Mouse (Mus musculus) hindlimb bud, embryonic 11.5 days (tissue): ENCODE measurements around the gene Car11.
"Not testable (repeated sequence)": the region's sequence is repeated elsewhere in the genome, so short reads cannot be mapped to it uniquely, and the experiment has no call there.

Experiments
- DNase-seq: peaks from one replicate; pipeline ENCODE4 v3.0.0-alpha.2; 2012; ENCODE audit warnings: low read depth, low spot score; ENCODE audit errors: extremely low spot score

The Car11 gene

DNA sequence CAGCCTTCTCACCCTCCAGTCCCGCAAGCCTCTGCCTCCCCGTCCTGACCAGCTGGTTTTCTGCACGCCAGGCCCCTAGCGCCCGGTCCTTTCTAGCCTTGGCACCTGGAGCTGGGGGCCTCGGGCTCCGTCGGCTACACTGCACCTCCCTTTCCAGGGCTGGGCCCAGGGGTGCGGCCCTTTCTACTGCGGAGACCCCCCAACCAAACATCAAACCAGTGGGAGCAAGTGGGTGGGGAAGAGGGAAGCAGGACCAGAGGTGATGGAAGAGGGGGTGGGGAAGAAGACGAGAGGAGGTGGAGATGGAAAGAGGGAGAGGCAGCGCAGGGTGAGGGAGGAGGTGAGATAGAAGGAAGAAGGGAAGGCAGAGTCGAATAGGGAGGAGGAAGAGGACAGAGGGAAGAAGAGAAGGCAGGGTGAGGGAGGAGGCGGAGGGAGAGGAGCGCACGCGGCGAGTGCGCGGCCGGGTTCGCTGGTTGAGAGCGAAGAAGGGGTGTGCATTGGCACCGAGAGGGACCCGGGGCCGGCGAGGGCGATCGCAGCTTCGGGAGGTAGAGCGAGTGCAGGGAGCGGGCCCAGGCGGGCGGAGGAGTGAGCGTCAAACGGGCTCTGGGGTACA lies at the start of gene Car11:
Gene Car11 (plus strand): TSS at position 321 of the 619 bp plus-strand sequence.
- DNase-seq = no peak

DNA sequence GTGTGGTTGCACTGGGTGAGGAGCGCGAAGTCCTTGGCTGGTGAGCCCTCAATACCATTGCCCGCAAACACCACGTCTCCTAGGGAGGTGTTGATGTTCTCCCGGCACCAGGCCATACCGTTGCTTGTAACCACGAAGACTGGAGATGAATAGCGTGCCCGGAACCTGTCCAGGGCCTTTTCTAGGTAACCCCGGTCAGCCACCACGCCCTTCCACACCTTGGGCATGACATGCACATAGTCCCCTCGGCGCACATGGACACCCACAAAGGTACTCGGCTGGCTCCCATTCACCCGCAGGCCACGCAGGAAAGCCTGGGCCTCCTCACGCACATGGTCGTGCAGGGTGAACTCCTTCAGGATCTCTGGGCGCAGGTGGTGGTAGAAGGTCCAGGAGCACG lies 49.2 kb upstream of the Car11 start:
- not testable (repeated sequence) for DNase-seq

DNA sequence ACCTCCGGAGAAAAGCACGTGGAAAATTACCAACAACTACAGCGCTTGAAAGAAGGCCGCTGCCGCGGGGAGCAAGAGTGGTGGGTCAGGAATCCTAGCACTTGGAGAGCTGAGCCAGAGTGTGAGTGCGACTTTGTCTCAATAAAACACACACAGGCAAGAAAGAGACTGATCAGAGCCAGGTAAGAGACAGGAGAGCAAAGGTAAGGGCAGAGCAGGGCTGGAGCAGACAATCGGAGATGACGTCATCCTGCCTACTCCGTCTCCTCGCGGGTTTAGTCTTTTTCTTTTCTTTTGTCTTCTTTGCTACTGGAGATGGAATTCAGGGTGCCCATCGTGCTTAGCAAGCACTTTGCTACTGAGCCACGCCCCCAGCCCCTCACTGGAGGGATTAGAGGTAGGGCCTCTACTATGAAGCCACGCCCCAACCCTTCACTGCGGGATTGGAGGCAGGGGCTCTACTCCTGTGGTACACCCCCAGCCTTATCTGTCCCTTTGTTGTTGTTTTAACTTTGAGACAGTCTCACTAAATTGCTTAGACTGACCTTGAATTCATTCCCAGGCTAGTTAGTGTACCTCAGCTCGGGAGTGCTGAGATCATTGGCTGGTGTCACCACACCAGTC lies 45.1 kb upstream of the Car11 start:
- no peak for DNase-seq

DNA sequence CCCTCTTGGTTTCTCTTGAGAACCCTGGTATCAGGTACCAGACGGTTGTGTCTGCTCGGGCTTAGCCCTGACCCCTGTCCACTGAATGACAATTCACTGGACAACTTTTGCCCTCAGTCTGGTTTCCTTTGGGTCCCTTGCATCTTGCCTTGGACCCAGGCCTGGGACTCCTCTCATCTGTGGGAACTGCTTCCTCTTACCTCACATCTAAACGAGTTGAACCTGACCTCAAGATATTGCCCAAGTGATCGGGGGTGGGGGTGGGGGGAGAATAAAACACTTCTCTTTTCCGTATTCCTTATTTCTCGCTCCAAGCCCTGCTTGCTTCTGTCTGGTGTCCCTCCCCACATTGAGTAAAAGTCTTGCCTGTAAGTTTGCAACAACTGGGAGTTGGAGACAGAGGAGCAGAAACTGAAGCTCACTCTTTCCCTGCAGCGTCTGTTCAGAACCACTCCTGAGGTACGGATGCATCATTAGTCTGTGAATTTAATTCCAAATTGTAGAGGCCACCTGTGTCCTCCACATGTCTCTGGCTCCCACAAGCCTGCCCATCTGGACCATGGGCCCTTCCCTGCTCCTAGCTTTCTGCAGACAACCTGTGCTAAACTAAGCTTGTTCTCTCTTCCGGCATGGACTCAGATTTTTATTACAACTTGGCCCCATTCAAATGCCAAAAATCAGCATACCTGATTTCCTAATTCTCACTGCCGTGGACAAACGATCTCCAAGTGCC lies 38.7 kb upstream of the Car11 start:
- no peak for DNase-seq

DNA sequence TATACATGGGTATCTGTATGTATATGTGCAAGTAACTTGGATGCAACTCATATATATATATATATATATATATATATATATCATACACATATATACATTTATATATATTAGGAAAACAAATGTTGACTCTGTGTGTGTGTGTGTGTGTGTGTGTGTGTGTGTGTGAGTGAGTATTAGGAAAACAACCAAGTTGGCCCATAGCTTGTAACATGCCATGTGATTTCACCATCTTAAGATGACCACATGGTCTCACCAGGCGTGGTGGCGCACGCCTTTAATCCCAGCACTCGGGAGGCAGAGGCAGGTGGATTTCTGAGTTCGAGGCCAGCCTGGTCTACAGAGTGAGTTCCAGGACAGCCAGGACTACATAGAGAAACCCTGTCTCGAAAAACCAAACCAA lies 37.9 kb upstream of the Car11 start:
- not testable (repeated sequence) for DNase-seq

DNA sequence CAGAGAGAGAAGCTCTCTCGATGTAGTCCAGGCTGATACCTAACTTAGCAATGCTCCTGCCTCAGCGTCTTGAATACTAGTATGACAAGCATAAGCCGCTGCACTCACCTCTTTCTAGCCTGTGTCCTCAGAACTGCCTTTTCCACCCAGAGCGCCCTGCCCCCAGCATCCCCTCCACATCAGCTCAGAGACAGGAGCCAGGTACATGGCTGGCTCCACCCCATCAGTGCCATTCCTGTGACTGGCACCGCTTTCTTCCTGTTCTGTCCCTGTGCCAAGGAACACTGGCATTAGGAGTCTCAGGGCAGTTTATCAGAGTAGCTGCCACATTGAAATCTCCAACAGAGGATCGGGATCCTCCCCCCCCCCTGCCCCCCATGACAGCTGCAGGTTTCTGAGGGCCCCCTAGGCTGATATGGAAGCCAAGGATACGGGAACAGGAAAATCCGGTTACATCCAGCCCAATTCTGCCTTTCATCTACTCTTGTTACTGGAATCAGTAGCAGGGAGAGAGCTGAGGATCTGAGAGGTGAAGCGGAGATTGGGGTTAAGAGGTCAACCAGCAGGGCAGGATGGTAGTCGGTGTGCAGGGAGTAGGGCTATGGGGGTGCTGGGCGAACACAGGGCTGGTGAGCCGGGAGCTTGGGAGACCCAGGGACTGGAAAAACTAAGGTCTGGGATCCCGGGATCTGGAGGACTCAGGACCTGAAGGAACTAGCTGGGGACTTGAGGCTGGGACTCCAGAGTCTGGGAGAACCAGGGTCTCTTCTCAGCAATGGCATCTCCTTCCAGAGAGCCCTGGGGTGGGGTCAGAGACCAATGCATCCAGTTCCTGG lies 34.1 kb upstream of the Car11 start:
- DNase-seq = no peak

DNA sequence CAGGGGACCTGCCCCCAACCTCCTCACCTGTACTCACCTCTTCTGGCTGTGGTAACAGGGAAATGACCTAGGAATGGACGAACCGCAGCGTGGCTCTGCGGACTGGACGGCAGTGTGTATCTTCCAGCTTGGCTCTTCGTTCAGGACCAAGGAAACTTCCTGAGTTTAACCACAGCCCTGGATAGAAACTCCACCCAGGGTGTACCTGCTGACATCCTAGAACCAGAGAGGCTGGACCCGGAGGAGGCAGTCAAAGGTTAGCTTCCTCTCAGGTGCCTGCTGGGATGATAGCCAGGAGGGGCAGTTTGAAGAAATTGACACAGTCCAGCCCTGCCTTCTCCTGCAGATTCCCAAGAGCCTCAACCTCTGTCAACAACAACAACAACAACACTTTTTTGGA lies 33.5 kb upstream of the Car11 start, which contains the start of gene Fut2:
Gene Fut2 (minus strand): TSS at position 234 of the 400 bp plus-strand sequence.
- DNase-seq = no peak

DNA sequence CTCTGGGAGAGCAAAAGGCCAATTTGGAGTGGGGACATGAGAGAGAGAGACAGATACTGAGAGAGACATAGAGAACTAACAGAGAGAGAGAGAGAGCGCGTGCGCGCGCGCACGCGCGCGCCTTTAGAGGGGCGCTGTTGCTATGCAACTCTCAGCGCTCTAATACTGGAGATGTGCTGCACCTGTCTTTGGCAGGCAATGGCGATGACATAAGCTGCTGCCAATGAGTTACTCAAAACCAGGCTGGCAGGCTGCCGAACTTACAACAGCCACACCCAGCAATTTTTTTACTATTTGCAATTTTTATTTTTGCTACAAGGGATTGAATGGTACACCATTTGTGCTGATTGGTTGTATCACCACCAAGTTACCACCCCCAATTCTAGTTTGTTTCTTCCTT lies 31.9 kb upstream of the Car11 start:
- no peak for DNase-seq

DNA sequence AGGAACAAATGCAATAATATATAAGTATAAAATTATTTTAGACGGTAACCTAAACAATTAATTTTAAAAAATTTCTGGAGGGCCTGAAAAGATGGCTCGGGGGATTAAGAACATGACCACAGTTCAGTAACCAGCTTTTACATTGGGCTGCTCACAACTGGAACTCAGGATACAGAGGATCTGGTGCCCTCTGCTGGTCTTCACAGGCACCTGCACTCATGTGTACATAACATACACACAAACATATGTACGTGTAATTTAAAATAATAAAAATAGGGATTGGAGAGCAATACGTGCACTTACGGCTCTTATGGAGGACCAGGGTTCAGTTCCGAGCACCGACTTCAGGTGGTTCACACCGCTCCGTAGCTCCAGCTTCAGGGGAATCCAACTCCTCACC lies 30.7 kb upstream of the Car11 start:
- DNase-seq = no peak

DNA sequence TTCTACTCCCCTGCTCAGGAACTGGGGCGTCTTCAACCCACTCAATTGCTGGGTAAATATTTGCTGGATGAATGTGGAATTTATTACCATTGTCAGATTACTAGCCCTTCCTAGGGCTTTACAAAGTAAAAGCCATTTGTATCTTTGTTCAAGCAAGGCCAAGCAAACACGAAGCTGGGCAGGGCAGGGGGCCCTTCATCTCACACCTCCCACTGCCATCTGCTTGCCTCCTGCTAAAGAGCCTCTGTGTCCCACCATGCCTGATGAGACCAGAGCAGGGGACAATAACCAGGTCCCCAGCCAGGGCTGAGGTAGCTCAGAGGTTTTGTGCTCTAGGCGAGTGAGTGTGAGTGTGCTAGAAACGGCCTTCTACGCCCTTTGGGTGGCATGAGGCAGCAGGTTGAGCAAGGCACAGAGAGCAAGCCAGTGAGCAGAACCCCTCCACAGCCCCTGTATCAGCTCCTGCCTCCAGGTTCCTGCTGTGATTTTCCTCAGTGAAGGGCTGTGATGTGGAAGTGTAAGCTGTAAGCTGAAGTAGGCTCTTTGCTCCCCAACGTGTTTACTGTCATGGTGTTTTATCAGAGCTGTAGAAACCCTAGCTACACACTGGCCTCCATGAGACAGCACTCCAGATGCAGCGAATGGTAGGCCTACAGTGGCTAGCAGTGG lies 21.9 kb upstream of the Car11 start:
- no peak for DNase-seq

DNA sequence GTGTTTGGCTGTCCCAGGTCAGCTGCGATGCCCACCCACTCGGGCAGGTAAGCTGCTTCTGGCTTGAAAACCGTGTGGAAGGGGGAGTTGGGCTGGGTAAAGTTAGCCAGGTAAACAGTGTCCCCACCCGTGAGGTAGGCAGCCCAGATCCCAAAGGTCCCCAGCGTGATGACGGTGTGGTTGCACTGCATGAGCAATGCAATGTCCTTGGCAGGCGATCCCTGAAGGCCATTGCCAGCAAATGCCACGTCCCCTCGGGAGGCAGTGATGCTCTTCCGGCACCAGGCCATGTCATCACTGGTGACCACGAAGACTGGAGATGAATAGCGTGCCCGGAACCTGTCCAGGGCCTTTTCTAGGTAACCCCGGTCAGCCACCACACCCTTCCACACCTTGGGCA lies 21.1 kb upstream of the Car11 start:
- no peak for DNase-seq

DNA sequence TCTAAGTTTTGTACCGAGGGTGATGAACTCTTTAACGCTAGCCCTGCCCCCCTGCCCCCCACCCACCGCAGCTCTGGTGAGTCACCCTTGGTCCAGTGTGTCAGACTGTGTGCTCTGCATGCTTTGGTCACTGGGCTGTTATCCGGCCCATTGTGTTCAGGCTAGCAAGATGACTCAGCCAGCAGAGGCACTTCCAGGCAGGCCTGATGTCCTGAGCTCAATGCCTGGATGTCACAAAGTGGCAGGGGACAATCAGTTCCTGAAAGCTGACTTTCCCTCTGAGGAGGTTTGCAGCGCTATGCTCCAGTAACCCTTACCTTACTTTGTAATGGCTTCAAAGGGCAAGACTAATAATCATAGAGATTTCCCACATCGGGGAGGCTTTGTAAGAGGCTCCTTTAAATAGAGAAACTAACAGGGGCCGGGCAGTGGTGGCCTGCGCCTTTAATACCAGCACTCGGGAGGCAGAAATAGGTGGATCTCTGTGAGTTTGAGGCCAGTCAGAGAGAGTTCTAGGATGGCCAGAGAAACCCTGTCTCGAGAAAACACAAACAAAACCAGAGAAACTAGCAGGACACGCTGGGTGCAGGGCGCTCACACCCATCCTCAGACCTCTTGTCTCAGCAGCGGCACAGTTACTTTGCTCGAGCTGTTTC lies 19.5 kb upstream of the Car11 start:
- no peak for DNase-seq

DNA sequence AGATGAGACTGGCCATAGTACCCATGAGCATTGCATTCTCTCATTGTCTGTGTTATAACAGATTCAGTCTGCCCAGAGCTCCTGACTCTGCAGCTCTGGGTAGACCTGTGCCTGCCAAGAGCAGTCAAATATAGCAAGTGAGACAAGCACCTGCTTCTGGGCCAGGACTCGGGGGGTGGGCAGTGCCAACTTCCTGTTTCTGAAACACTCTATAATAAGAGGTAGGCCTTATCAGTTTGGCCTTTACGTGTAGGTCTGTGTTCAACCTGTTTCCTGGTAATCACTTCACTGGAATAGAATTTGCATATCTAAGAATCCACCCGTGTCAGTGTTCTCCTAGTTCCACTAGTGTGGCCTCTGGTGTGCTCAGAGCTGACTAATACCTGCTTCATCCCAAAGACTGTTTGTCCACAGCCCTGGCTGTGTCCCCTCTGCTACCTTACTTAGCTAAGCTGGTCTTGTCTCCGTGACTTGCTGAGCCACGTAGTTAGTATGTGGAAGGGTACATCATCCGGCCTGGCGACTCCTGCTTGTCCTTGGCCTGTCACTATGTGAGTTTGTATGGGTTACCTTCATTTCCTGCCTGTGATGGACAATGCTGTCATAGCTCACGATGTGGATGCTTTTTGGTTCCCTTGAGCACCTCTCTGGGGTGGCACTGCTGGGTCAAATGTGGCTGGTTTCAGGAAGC lies 18.5 kb upstream of the Car11 start:
- no peak for DNase-seq

DNA sequence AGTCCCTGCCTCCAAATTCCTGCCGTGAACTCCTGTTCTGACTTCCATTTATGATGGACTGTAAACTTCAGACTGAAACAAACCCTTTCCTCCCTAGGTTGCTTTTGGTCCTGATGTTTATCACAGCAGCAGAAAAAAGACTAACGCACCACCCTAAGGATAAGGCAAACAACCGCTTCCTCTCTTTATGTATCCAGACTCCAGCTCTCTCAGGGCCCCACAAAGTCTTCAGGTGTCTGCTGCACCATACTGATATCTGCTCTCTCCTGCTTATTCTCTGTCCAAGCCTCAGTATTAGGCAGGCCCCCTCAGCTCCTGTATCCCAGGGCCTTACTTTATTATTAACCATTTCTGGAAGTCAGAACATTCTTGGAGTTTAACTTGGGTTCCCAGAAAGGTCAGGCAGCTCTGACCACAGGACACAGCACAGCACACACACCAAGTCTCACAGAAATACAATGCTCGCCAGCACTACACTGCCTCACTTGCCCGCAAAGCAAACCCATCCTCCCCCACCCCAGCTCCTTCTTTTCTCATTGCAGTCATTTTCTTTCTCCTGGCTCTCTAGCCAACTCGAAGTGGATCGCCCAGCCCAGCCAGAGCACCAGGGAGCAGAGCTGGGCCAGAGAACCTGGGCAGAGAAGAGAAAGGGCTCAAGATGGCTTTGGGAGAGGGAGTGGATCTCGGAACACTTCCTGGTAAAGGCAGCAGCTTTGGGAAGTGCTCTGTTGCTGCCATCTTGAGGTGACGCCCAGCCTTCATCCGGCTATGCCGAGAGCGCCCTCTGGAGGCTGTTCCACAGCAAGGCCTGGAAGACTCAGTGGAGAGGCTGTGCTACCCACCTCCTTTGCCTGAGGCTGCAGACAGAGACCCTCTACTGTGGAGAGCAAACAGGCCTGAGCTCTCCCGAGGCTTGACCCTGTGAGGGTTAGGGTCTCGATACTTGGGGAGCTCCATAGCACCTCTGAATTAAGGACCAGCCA lies 17.2 kb upstream of the Car11 start:
- DNase-seq = peak; percentile 92

DNA sequence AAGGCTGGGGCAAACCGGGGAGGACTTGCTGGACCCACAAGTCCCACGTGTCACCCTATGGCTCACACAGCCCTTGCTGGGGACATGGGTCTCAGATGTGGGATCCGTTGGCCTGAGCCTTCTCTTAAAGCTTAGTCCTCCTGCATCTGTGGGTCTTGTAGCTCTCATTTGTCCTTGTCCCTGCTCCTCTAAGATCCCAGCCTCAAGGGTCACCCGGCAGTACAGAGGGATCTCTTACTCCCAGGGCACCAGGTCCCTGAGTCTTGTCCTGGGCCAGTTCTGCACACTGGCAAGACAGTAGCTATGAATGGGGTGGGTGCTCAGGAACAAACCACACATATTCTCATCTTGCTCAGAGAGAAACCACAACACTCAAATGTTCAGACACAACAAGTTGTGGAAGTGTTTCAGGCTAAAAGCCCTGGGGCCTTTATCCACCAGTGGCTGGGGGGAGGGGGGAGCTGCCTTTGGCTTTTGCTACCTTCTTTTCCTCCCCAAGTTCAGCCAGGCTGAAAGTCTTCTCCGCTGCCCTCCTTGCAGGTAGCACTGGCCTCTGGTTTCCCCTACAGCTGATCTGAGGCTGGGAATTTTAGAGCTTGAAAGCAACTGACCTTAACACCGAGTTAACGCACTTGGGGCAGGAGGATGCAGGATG lies 16.1 kb upstream of the Car11 start, which contains the start of gene Ntn5:
Gene Ntn5 (plus strand): TSS at position 627 of the 655 bp plus-strand sequence.
- no peak for DNase-seq

DNA sequence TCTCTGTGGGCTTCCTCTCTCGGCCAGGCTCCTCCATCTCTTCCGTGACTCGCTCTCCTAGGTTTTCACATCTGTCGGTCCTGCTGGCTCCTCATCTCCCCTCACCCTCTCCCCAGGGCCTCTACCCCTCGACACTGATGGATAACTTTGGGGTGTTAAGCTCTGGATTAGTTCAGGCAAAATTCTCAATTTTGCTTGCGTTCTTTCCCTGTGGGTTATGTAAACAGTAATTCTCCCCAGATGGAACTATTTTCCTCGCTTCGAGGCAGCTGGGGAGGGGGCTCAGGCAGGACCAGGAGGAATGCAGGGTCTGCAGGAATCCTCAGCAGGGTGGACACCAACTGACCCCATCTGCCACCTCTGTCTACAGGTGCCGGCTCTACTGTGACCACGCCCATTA lies 13.8 kb upstream of the Car11 start:
- no peak for DNase-seq

DNA sequence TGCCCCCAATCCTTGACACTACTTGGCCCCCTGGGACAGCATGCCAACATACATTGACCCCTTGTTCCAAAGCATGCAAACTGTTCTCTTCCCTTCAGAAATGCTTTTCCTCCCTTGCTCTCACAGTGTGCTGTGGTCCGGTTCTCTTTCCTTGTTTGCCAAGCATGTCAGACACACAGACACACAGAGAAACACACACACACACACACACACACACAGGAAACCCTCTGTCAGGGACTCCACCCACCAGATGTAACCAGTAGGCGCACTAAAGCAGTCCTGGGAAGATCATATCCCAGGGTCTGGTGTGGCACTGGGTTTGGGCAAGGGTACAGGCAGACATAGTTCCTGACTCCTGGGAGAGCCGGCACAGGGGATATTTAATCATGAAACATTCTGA lies 12.8 kb upstream of the Car11 start:
- no peak for DNase-seq

DNA sequence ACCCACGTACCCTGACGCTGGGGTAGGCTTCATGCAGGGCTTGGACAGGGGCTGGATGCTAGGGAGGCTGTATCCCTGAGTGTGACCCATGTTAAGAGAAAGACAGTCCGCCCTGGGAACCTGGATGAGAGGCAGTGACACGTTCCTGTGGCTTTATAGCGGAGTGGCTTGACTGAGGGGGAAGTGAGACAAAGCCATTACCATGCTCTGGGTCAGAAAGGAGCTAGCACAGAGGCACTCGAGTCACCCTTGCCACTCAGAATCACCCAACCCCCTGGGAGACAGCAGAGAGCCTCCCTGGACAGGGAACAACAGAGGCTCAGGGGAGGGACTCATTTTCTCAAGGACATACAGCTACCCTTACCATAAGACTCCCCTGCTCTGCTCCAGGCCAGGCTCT lies 10.5 kb upstream of the Car11 start:
- no peak for DNase-seq
